Mouse (Mus musculus) limb, embryonic 11.5 days (tissue): Measurements from ENCODE around the gene Mettl24. TPM values are rescaled to one million over a fixed set of nuclear protein-coding genes. Genes with fewer than 3 reads are reported as not detected.

Experiments used
- ATAC-seq: fragments of 200-750 bp; cut with Nextera tagmentation; 2 replicates; pipeline ENCODE4 v1.8.0; 2017; ENCODE audit warnings: low read depth; ENCODE audit not compliant: insufficient number of reproducible peaks, low FRiP score, low TSS enrichment
- DNase-seq: peaks from one replicate; pipeline ENCODE4 v3.0.0-alpha.2; 2015; ENCODE audit warnings: low spot score
- H3K27ac ChIP-seq: fragments of 300-500 bp; sonication (generic); replicated peaks from 2 replicates; pipeline ENCODE4 v1.5.1; 2014; ENCODE audit warnings: low read depth, mild to moderate bottlenecking, low read length
- H3K27me3 ChIP-seq: fragments of 300-500 bp; sonication (generic); 2 replicates; pipeline ENCODE4 v1.6.1; 2014; ENCODE audit warnings: mild to moderate bottlenecking, low read length, mixed read lengths; ENCODE audit not compliant: control insufficient read depth, insufficient read depth
- H3K36me3 ChIP-seq: fragments of 300-500 bp; sonication (generic); 2 replicates; pipeline ENCODE4 v1.6.1; 2014; ENCODE audit warnings: mild to moderate bottlenecking, low read length, moderate library complexity, mixed read lengths; ENCODE audit not compliant: control insufficient read depth, insufficient read depth
- H3K4me1 ChIP-seq: fragments of 300-500 bp; sonication (generic); 2 replicates; pipeline ENCODE4 v1.6.1; 2014; ENCODE audit warnings: low read length, mixed read lengths; ENCODE audit not compliant: control insufficient read depth, insufficient read depth
- H3K4me2 ChIP-seq: fragments of 300-500 bp; sonication (generic); 2 replicates; pipeline ENCODE4 v1.6.1; 2014; ENCODE audit warnings: low read depth, mild to moderate bottlenecking, moderate library complexity; ENCODE audit not compliant: severe bottlenecking
- H3K4me3 ChIP-seq: fragments of 300-500 bp; sonication (generic); 2 replicates; pipeline ENCODE4 v1.5.1; 2014; ENCODE audit warnings: low read depth, low read length
- H3K9ac ChIP-seq: fragments of 300-500 bp; sonication (generic); 2 replicates; pipeline ENCODE4 v1.6.1; 2014; ENCODE audit warnings: mild to moderate bottlenecking, low read length
- H3K9me3 ChIP-seq: fragments of 300-500 bp; sonication (generic); 2 replicates; pipeline ENCODE4 v1.6.1; 2016; ENCODE audit warnings: low read length; ENCODE audit not compliant: control insufficient read depth
- WGBS: fragments of 180-500 bp; shearing (Covaris S2); extraction: QIAGEN DNeasy Blood & Tissue Kit; methylation state at CpG from one replicate; pipeline ENCODE4 v1.1.7; 2014; 5-methylcytosine and 5-hydroxymethylcytosine counted together
- polyA plus RNA-seq: library from polyadenylated mRNA; unstranded; fragments of >200 nt; fragmentation: Nextera tagmentation; extraction: Ambion mirVana; gene quantifications from 2 replicates; pipeline ENCODE4 v1.2.1, GENCODE M21; 2014

The Mettl24 gene
- polyA plus RNA-seq: 1.2 and 1.3 TPM in 2 replicates

- Histone ChIP-seq H3K27ac (no peak within 1 kb of the TSS), H3K4me2 (peak within 1 kb of the TSS; percentile 97), H3K9ac (peak within 1 kb of the TSS; percentile 85), H3K36me3 (no peaks in the 10 kb centered on the region), H3K4me1 (peaks cover 8% of the 10 kb centered on the region; the same call in 1 of the 2 replicates), H3K27me3 (no peaks in the 10 kb centered on the region), H3K4me3 (peak within 1 kb of the TSS; percentile 52), H3K9me3 (no peaks in the 10 kb centered on the region)
- peak; percentile 86 for DNase-seq
- WGBS: under 1% methylated on average over 50 of the region's 50 CpGs
- ATAC-seq: peak; percentile 81; the same call in 1 of the 2 replicates
These were observed at the start of gene Mettl24 for GRCm38 (mm10) chr10:40683092-40683867. TSS of gene Mettl24 (plus strand) at chr10:40683282.

DNA sequence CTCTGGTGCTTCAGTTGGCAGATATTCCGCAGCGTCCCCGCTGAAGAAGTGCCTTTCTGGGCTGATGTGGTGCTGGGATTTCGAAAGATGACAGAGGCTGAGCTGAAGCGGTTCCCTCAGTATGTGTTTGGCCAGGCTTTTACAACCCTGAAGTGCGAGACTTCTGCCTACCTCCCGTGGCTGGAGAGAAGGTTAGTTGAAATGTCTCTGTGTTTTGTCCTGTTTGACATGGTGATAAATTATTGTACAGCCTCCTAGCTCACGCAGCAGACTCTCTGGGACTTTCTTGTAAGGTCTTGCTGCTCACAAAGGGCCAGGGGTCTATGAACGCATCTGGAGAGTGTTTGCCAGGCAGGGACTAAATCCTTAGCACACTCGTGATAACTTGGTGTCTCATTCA is 45.8 kb upstream of the Mettl24 start:
- Histone ChIP-seq H3K4me1 (peaks cover 18% of the 10 kb centered on the region), H3K36me3 (no peaks in the 10 kb centered on the region), H3K27me3 (no peaks in the 10 kb centered on the region), H3K9me3 (no peaks in the 10 kb centered on the region), H3K9ac (no peak overlapping the region), H3K27ac (no peak overlapping the region), H3K4me3 (no peak overlapping the region), H3K4me2 (no peak overlapping the region)
- WGBS: 14% methylated on average over 10 of the region's 10 CpGs
- DNase-seq (no peak), ATAC-seq (no peak)

GRCm38 (mm10) chr10:40638276-40638675 is 44.8 kb upstream of the Mettl24 start:
- Histone ChIP-seq H3K27ac (peak overlapping the region; percentile 62; the same call in 1 of the 2 replicates), H3K9ac (no peak overlapping the region), H3K27me3 (no peaks in the 10 kb centered on the region), H3K4me3 (no peak overlapping the region), H3K36me3 (no peaks in the 10 kb centered on the region), H3K4me2 (no peak overlapping the region), H3K9me3 (no peaks in the 10 kb centered on the region), H3K4me1 (peaks cover 18% of the 10 kb centered on the region)
- WGBS: 36% methylated on average over 7 of the region's 7 CpGs
- DNase-seq: no peak
- no peak for ATAC-seq

DNA sequence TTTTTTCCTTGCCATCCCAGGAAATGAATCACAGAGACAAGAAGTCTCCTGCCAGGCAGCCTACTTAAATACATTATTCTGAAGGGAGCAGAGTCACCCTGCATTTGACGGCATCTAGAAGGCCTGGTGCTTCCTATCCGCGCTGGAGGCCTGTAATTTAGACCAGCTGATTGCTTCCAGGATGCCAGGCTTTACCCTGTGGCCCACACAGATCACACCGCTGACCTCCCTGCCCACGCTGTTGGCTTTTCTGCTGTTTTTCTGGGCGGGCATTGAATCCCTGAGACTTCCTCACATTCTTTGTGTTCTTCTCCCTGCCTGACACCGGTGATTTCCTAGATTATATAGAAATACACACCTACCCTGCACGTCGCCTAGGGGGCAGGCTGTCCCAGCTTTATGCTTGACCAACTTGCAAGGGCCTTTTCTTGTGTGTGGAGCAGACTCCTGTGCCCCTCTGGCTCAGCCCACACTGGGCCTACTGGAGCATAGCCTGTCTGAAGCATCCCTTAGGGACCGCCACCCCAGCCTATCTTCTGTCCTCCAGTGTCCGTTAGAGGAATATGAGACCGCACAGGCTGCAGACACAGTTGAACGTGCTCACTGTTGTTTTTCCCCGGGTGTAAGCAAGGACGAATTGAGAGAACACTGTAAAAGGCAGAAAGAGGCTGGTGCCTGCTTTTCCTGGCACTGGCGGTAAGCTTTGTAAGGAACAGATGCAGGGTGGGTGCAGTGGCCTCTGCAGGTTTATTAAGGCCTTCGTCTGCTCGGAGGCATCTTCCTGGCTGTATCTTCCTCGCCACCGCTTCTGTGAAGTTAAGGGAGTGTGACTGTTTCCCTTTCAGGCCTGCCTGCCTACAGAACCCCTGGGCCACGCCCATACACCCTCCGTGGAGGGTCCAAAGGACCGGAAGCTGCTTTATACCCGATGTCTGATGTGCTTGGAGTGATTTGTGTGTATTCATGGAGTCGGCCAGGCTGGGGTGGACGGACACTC is 44.0 kb upstream of the Mettl24 start:
- no peaks in the 10 kb centered on the region for H3K9me3 ChIP-seq
- WGBS: 56% methylated on average over 26 of the region's 26 CpGs
- H3K4me1 ChIP-seq: peaks cover 18% of the 10 kb centered on the region
- ATAC-seq (no peak), DNase-seq (peak; percentile 47)
- H3K4me3 ChIP-seq: no peak overlapping the region
- no peaks in the 10 kb centered on the region for H3K27me3 ChIP-seq
- H3K27ac ChIP-seq: no peak overlapping the region
- H3K9ac ChIP-seq: 0 out of 2 replicates have a peak overlapping the region, but pooled peaks have one; percentile 24
- H3K36me3 ChIP-seq: no peaks in the 10 kb centered on the region
- no peak overlapping the region for H3K4me2 ChIP-seq

GRCm38 (mm10) chr10:40640406-40640805 is 42.7 kb upstream of the Mettl24 start:
- ATAC-seq (no peak), DNase-seq (no peak)
- WGBS: 91% methylated on average over 4 of the region's 4 CpGs
- no peak overlapping the region for H3K9ac ChIP-seq
- no peaks in the 10 kb centered on the region for H3K36me3 ChIP-seq
- H3K9me3 ChIP-seq: no peaks in the 10 kb centered on the region
- H3K4me1 ChIP-seq: peaks cover 18% of the 10 kb centered on the region
- H3K27ac ChIP-seq: no peak overlapping the region
- no peaks in the 10 kb centered on the region for H3K27me3 ChIP-seq
- H3K4me3 ChIP-seq: no peak overlapping the region
- no peak overlapping the region for H3K4me2 ChIP-seq

DNA sequence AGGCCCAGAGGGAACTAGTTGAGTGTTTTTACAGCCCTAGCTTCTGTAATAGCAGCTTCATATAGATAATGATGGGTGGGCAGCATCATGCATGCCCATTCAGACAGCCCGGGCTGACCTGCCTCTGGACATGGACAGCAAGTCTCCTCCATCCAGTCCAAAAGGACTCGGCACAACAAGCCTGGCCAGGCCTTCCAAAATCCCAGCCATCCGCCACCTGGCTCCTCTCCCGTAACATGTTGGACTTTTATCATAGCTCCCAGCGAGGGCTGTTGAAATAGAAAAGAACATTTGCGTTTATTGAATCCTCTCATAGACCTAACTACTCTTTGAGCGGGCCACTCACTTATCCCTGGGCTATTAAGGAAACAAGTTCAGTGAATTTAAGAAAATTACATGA is 41.2 kb upstream of the Mettl24 start:
- no peak for DNase-seq
- H3K27ac ChIP-seq: no peak overlapping the region

DNA sequence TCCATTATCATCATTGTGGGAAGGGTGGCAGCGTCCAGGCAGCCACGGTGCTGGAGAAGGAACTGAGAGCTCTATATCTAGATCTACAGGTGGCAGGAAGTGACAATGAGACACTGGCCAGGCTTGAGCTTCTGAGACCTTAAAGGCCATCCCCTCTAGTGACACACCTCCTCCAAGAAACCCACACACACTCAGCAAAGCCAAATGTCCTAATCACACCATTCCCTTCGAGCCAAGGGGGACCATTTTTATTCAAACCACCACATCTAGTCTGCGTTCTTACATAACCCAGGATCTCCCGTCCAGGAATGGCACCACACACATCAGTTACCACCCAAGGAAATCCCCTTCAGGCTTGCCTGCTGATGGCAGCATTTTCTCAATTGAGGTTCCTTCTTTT is 40.0 kb upstream of the Mettl24 start:
- no peaks in the 10 kb centered on the region for H3K27me3 ChIP-seq
- WGBS: 87% methylated on average over 5 of the region's 5 CpGs
- H3K27ac ChIP-seq: no peak overlapping the region
- H3K4me3 ChIP-seq: no peak overlapping the region
- H3K4me1 ChIP-seq: peaks cover 15% of the 10 kb centered on the region
- H3K9me3 ChIP-seq: no peaks in the 10 kb centered on the region
- ATAC-seq (no peak), DNase-seq (no peak)
- H3K9ac ChIP-seq: no peak overlapping the region
- no peak overlapping the region for H3K4me2 ChIP-seq
- H3K36me3 ChIP-seq: no peaks in the 10 kb centered on the region

More for the DNA sequence above, 41.2 kb upstream of the Mettl24 start:
- no peak overlapping the region for H3K4me2 ChIP-seq
- no peak for ATAC-seq
- H3K4me3 ChIP-seq: no peak overlapping the region
- H3K27me3 ChIP-seq: no peaks in the 10 kb centered on the region
- H3K9me3 ChIP-seq: no peaks in the 10 kb centered on the region
- no peaks in the 10 kb centered on the region for H3K36me3 ChIP-seq
- 85% methylated on average over 7 of the region's 7 CpGs for WGBS
- H3K4me1 ChIP-seq: peaks cover 18% of the 10 kb centered on the region
- no peak overlapping the region for H3K9ac ChIP-seq

- no peak overlapping the region for H3K4me2 ChIP-seq
- no peaks in the 10 kb centered on the region for H3K9me3 ChIP-seq
- H3K36me3 ChIP-seq: no peaks in the 10 kb centered on the region
- no peak overlapping the region for H3K27ac ChIP-seq
- H3K4me3 ChIP-seq: no peak overlapping the region
- DNase-seq (no peak), ATAC-seq (no peak)
- WGBS: 81% methylated on average over 9 of the region's 9 CpGs
- peaks cover 2% of the 10 kb centered on the region; the same call in 1 of the 2 replicates for H3K4me1 ChIP-seq
- H3K27me3 ChIP-seq: no peaks in the 10 kb centered on the region
- no peak overlapping the region for H3K9ac ChIP-seq
These were observed 38.6 kb upstream of the Mettl24 start for GRCm38 (mm10) chr10:40644456-40644855.
